Mouse (Mus musculus): ENCODE results near the gene Zfp423. TPM values are rescaled to one million over a fixed set of nuclear protein-coding genes. Genes with fewer than 3 reads are reported as not detected.

Gene Zfp423
- polyA plus RNA-seq, 1 experiment from 2014 or later, result 10.4 TPM

- no peaks in the 10 kb centered on the region for H3K4me1 ChIP-seq
- H3K9me3 ChIP-seq, result no peaks in the 10 kb centered on the region
- H3K27me3 ChIP-seq (ENCODE audit: insufficient read depth, poor library complexity, severe bottlenecking), result peaks cover 3% of the 10 kb centered on the region; the same call in 1 of the 2 replicates
- no peaks in the 10 kb centered on the region for H3K36me3 ChIP-seq
- no peak overlapping the region for H3K4me3 ChIP-seq
- WGBS, result 36% methylated on average over 3 of the region's 3 CpGs
- H3K27ac ChIP-seq, result no peak overlapping the region
- DNase-seq (ENCODE audit: low spot score), result no peak
These were observed 318.5 kb downstream of the Zfp423 start for GRCm38 (mm10) chr8:87640930-87641329.

- H3K27me3 ChIP-seq (ENCODE audit: insufficient read depth, poor library complexity, severe bottlenecking), result no peaks in the 10 kb centered on the region; the same call in 1 of the 2 replicates
- H3K36me3 ChIP-seq, result no peaks in the 10 kb centered on the region
- no peak overlapping the region for H3K4me3 ChIP-seq
- no peak overlapping the region for H3K27ac ChIP-seq
- DNase-seq (ENCODE audit: low spot score), result no peak
- H3K9me3 ChIP-seq, result no peaks in the 10 kb centered on the region
- 66% methylated on average over 11 of the region's 11 CpGs for WGBS
- peaks cover 12% of the 10 kb centered on the region for H3K4me1 ChIP-seq
These were observed 323.1 kb downstream of the Zfp423 start for GRCm38 (mm10) chr8:87636226-87636742.

- peaks cover 12% of the 10 kb centered on the region for H3K4me1 ChIP-seq
- no peak overlapping the region for H3K27ac ChIP-seq
- WGBS, result 58% methylated on average over 7 of the region's 7 CpGs
These were observed 327.6 kb downstream of the Zfp423 start for GRCm38 (mm10) chr8:87631776-87632175.

GRCm38 (mm10) chr8:87629656-87630055 lies 329.7 kb downstream of the Zfp423 start:
- peaks cover 5% of the 10 kb centered on the region for H3K27me3 ChIP-seq (ENCODE audit: insufficient read depth, poor library complexity, severe bottlenecking)
- no peak overlapping the region for H3K27ac ChIP-seq
- DNase-seq (ENCODE audit: low spot score), result no peak
- WGBS, result 56% methylated on average over 6 of the region's 6 CpGs
- no peaks in the 10 kb centered on the region for H3K36me3 ChIP-seq
- peaks cover 12% of the 10 kb centered on the region for H3K4me1 ChIP-seq
- no peak overlapping the region for H3K4me3 ChIP-seq
- H3K9me3 ChIP-seq, result no peaks in the 10 kb centered on the region

More at GRCm38 (mm10) chr8:87631776-87632175, 327.6 kb downstream of the Zfp423 start:
- Histone ChIP-seq H3K9me3 (no peaks in the 10 kb centered on the region), H3K4me3 (no peak overlapping the region), H3K36me3 (no peaks in the 10 kb centered on the region), H3K27me3 (ENCODE audit: insufficient read depth, poor library complexity, severe bottlenecking) (peaks cover 5% of the 10 kb centered on the region)
- no peak for DNase-seq (ENCODE audit: low spot score)

- Histone ChIP-seq H3K4me3 (no peak overlapping the region), H3K27me3 (ENCODE audit: insufficient read depth, poor library complexity, severe bottlenecking) (peaks cover 25% of the 10 kb centered on the region; the same call in 1 of the 2 replicates), H3K27ac (no peak overlapping the region), H3K4me1 (peaks cover 4% of the 10 kb centered on the region), H3K36me3 (no peaks in the 10 kb centered on the region), H3K9me3 (no peaks in the 10 kb centered on the region)
- DNase-seq (ENCODE audit: low spot score), result no peak
- WGBS, result 79% methylated on average over 12 of the region's 12 CpGs
These were observed 338.2 kb downstream of the Zfp423 start for GRCm38 (mm10) chr8:87621181-87621580.

- no peaks in the 10 kb centered on the region for H3K9me3 ChIP-seq
- H3K27me3 ChIP-seq (ENCODE audit: insufficient read depth, poor library complexity, severe bottlenecking), result peaks cover 31% of the 10 kb centered on the region
- no peak for DNase-seq (ENCODE audit: low spot score)
- no peaks in the 10 kb centered on the region for H3K36me3 ChIP-seq
- 59% methylated on average over 6 of the region's 6 CpGs for WGBS
- H3K4me3 ChIP-seq, result no peak overlapping the region
- H3K4me1 ChIP-seq, result peaks cover 4% of the 10 kb centered on the region
- H3K27ac ChIP-seq, result no peak overlapping the region
These were observed 339.2 kb downstream of the Zfp423 start for GRCm38 (mm10) chr8:87620225-87620624.

GRCm38 (mm10) chr8:87619529-87619928 lies 339.9 kb downstream of the Zfp423 start:
- H3K36me3 ChIP-seq, result no peaks in the 10 kb centered on the region
- peaks cover 35% of the 10 kb centered on the region for H3K27me3 ChIP-seq (ENCODE audit: insufficient read depth, poor library complexity, severe bottlenecking)
- H3K4me3 ChIP-seq, result no peak overlapping the region
- no peaks in the 10 kb centered on the region for H3K9me3 ChIP-seq
- H3K27ac ChIP-seq, result no peak overlapping the region
- peaks cover 4% of the 10 kb centered on the region for H3K4me1 ChIP-seq
- no peak for DNase-seq (ENCODE audit: low spot score)
- 62% methylated on average over 2 of the region's 2 CpGs for WGBS

- Histone ChIP-seq H3K27ac (no peak overlapping the region), H3K4me1 (peaks cover 4% of the 10 kb centered on the region), H3K9me3 (no peaks in the 10 kb centered on the region), H3K36me3 (no peaks in the 10 kb centered on the region), H3K4me3 (no peak overlapping the region), H3K27me3 (ENCODE audit: insufficient read depth, poor library complexity, severe bottlenecking) (peaks cover 35% of the 10 kb centered on the region)
- 39% methylated on average over 7 of the region's 7 CpGs for WGBS
- DNase-seq (ENCODE audit: low spot score), result no peak
These were observed 340.3 kb downstream of the Zfp423 start for GRCm38 (mm10) chr8:87619118-87619517.

- Histone ChIP-seq H3K9me3 (no peaks in the 10 kb centered on the region), H3K27ac (no peak overlapping the region), H3K4me1 (no peaks in the 10 kb centered on the region), H3K36me3 (no peaks in the 10 kb centered on the region), H3K4me3 (no peak overlapping the region), H3K27me3 (ENCODE audit: insufficient read depth, poor library complexity, severe bottlenecking) (peaks cover 32% of the 10 kb centered on the region)
- no peak for DNase-seq (ENCODE audit: low spot score)
- WGBS, result 84% methylated on average over 1 of the region's 1 CpGs
These were observed 345.7 kb downstream of the Zfp423 start for GRCm38 (mm10) chr8:87613701-87614100.

Other genes starting within 250 kb of the Zfp423 start
- 39.8 and 49.9 TPM in 2 replicates for gene Cnep1r1, start 159.2 kb upstream of the Zfp423 start, polyA plus RNA-seq (2016; fragmentation: Nextera tagmentation; extraction: Ambion mirVana)
- 40.0 and 46.3 TPM in 2 replicates for gene Heatr3, start 178.3 kb upstream of the Zfp423 start, polyA plus RNA-seq (2016; fragmentation: Nextera tagmentation; extraction: Ambion mirVana)
- 7.0 and 11.3 TPM in 2 replicates for gene Tent4b, start 239.6 kb upstream of the Zfp423 start, polyA plus RNA-seq (2016; fragmentation: Nextera tagmentation; extraction: Ambion mirVana)

All from heart, embryonic 10.5 days (tissue).